In the genomic region with DNA sequence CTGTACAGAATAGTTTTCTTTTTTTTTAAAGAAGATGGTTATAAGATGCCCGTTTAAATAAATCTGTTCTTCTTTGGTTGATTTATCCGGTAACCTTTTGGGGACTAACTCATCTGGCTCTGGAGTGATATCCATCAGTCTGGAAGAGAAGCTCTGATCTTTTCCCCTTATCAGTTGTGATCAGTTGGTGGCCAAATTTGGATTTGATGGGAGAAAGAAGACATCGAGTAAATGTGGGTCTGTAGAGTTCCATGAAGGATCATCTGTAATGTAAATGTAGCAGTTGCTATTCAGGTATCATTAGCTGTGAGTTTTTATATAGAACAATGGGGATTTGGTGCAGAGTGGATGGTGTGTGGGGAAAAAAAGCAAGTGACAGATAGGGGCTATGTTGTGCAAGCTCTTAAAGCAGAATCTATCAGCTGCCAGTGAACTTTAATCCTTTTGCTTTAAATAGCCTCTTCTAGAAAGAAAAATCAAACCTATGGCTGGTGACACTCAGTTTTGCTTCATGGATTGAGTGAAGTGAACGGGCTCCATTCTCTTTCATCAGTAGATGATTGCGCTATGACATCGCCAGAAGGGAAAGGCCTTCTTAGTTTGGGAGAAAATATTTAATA, we compare ENCODE assay signal across 8 mouse cellular contexts. TPM values are rescaled to one million over a fixed set of nuclear protein-coding genes. Genes with fewer than 3 reads are reported as not detected.
DNase-seq lines count a peak whose midpoint lies in the region; ATAC-seq and TF ChIP-seq lines count a peak whose summit lies in the region.

No protein-coding gene starts in this region.

- DNase-seq in left cerebral cortex, adult 2 months (ENCODE audit: extremely low spot score in 1 of 2, low spot score in 2 of 2): no peak
- DNase-seq in left cerebral cortex, postnatal 25 days (ENCODE audit: low spot score in 2 of 2): no peak
- DNase-seq in embryonic facial prominence, embryonic 10.5 days (ENCODE audit: low spot score): no peak
- no peak for DNase-seq in left cerebral cortex, postnatal 10 days (ENCODE audit: extremely low spot score in 1 of 2, low spot score in 2 of 2)
- DNase-seq in embryo, embryonic 9.5 days (ENCODE audit: extremely low spot score): no peak
- DNase-seq in thymus, adult 18-20 months: no peak

- peak overlapping the region; percentile 89 for H3K9ac ChIP-seq in intestine, embryonic 15.5 days
- peak overlapping the region; percentile 91 for H3K9ac ChIP-seq in neural tube, embryonic 13.5 days

- peak overlapping the region; percentile 59 for H3K27ac ChIP-seq in left cerebral cortex, adult 2 months
- peak overlapping the region; percentile 94 for H3K27ac ChIP-seq in embryonic facial prominence, embryonic 10.5 days (replicated peaks)
- H3K27ac ChIP-seq in intestine, embryonic 15.5 days: no peak overlapping the region
- peak overlapping the region; percentile 92 for H3K27ac ChIP-seq in neural tube, embryonic 13.5 days (replicated peaks)

- H3K36me3 ChIP-seq in embryonic facial prominence, embryonic 10.5 days (replicated peaks): peaks cover 5% of the 10 kb centered on the region; the same call in 1 of the 2 replicates
- 0 out of 2 replicates have a peak, but pooled peaks cover 3% of the 10 kb centered on the region for H3K36me3 ChIP-seq in intestine, embryonic 15.5 days
- H3K36me3 ChIP-seq in neural tube, embryonic 13.5 days: no peaks in the 10 kb centered on the region

- peak overlapping the region; percentile 71 for H3K4me2 ChIP-seq in intestine, embryonic 15.5 days (replicated peaks)
- peak overlapping the region; percentile 87 for H3K4me2 ChIP-seq in neural tube, embryonic 13.5 days

- intact Hi-C loops in left cerebral cortex, adult 2 months (cut with DNase I): loop anchor here (5.0 kb wide), 2 partner anchors 40 to 55 kb away; no protein-coding TSS in a partner anchor
- intact Hi-C loops in left cerebral cortex, postnatal 25 days (cut with DNase I): no loop called here
- intact Hi-C loops in left cerebral cortex, postnatal 10 days (cut with DNase I): loop anchor here (5.0 kb wide), 1 partner anchor 40 kb away; no protein-coding TSS in a partner anchor

- peaks cover 12% of the 10 kb centered on the region for H3K4me1 ChIP-seq in embryonic facial prominence, embryonic 10.5 days
- no peaks in the 10 kb centered on the region for H3K4me1 ChIP-seq in intestine, embryonic 15.5 days (replicated peaks)
- H3K4me1 ChIP-seq in neural tube, embryonic 13.5 days (replicated peaks): peaks cover 41% of the 10 kb centered on the region

- H3K9me3 ChIP-seq in embryonic facial prominence, embryonic 10.5 days: no peaks in the 10 kb centered on the region
- H3K9me3 ChIP-seq in intestine, embryonic 15.5 days: no peaks in the 10 kb centered on the region
- no peaks in the 10 kb centered on the region for H3K9me3 ChIP-seq in neural tube, embryonic 13.5 days

- WGBS in embryonic facial prominence, embryonic 10.5 days: 45% methylated on average over 6 of the region's 6 CpGs
- WGBS in intestine, embryonic 15.5 days: 32% methylated on average over 6 of the region's 6 CpGs
- 36% methylated on average over 6 of the region's 6 CpGs for WGBS in neural tube, embryonic 13.5 days

- TF ChIP-seq CTCF in left cerebral cortex, adult 2 months (IDR thresholded peaks at IDR 0.05): no peak

- H3K27me3 ChIP-seq in embryonic facial prominence, embryonic 10.5 days (replicated peaks; ENCODE audit: low read depth, poor library complexity, severe bottlenecking): no peaks in the 10 kb centered on the region
- no peaks in the 10 kb centered on the region for H3K27me3 ChIP-seq in intestine, embryonic 15.5 days (replicated peaks)
- no peaks in the 10 kb centered on the region for H3K27me3 ChIP-seq in neural tube, embryonic 13.5 days

- no peak for ATAC-seq in intestine, embryonic 15.5 days
- ATAC-seq in neural tube, embryonic 13.5 days (ENCODE audit: low read depth): no peak

- peak overlapping the region; percentile 70 for H3K4me3 ChIP-seq in left cerebral cortex, adult 2 months
- peak overlapping the region; percentile 88 for H3K4me3 ChIP-seq in embryonic facial prominence, embryonic 10.5 days
- H3K4me3 ChIP-seq in intestine, embryonic 15.5 days (replicated peaks): peak overlapping the region; percentile 80
- peak overlapping the region; percentile 84 for H3K4me3 ChIP-seq in neural tube, embryonic 13.5 days

RNA-seq across cellular contexts. Expression of a gene that starts 1.1 kb away (rescaled TPM):
- 10 to 100 TPM; 42.6 to 44.0 TPM for total RNA-seq in left cerebral cortex, adult 2 months (2021)
- 10 to 100 TPM; 39.5 to 51.3 TPM for total RNA-seq in left cerebral cortex, postnatal 25 days (2021)
- 25.0 and 26.6 TPM in 2 replicates for polyA plus RNA-seq in embryonic facial prominence, embryonic 10.5 days (2016; fragmentation: Nextera tagmentation; extraction: Ambion mirVana)
- polyA plus RNA-seq in intestine, embryonic 15.5 days (2015; fragmentation: Nextera tagmentation; extraction: Ambion mirVana): 19.6 and 20.3 TPM in 2 replicates
- polyA plus RNA-seq in neural tube, embryonic 13.5 days (2015; fragmentation: Nextera tagmentation; extraction: Ambion mirVana): 20.4 and 21.7 TPM in 2 replicates
- total RNA-seq in left cerebral cortex, postnatal 10 days (2021): 10 to 100 TPM; 45.8 to 49.5 TPM

RNA-seq across cellular contexts. Expression of a gene that starts 10.8 kb away (rescaled TPM):
- 10 to 100 TPM; 76.0 to 80.1 TPM for total RNA-seq in left cerebral cortex, adult 2 months (2021)
- total RNA-seq in left cerebral cortex, postnatal 25 days (2021): 10 to 100 TPM; 69.7 to 70.1 TPM
- 28.7 and 30.7 TPM in 2 replicates for polyA plus RNA-seq in embryonic facial prominence, embryonic 10.5 days (2016; fragmentation: Nextera tagmentation; extraction: Ambion mirVana)
- polyA plus RNA-seq in intestine, embryonic 15.5 days (2015; fragmentation: Nextera tagmentation; extraction: Ambion mirVana): 47.2 and 48.3 TPM in 2 replicates
- polyA plus RNA-seq in neural tube, embryonic 13.5 days (2015; fragmentation: Nextera tagmentation; extraction: Ambion mirVana): 26.7 and 30.3 TPM in 2 replicates
- 10 to 100 TPM; 39.3 to 39.9 TPM for total RNA-seq in left cerebral cortex, postnatal 10 days (2021)

RNA-seq across cellular contexts. Expression of a gene that starts 47.1 kb away (rescaled TPM):
- 1 to 10 TPM; 1.2 to 1.7 TPM for total RNA-seq in left cerebral cortex, adult 2 months (2021)
- under 1 TPM in 1 of 2 experiments, not detected in 1; 0.83 TPM for total RNA-seq in left cerebral cortex, postnatal 25 days (2021)
- polyA plus RNA-seq in embryonic facial prominence, embryonic 10.5 days (2016; fragmentation: Nextera tagmentation; extraction: Ambion mirVana): not detected in 2 replicates
- polyA plus RNA-seq in intestine, embryonic 15.5 days (2015; fragmentation: Nextera tagmentation; extraction: Ambion mirVana): not detected in 2 replicates
- polyA plus RNA-seq in neural tube, embryonic 13.5 days (2015; fragmentation: Nextera tagmentation; extraction: Ambion mirVana): 0.45 TPM in 1 of 2 replicates, not detected in the other
- total RNA-seq in left cerebral cortex, postnatal 10 days (2021): under 1 TPM in 1 of 2 experiments, not detected in 1; 0.47 TPM
